20 mouse cellular contexts compared by ENCODE assay signal in the genomic region with DNA sequence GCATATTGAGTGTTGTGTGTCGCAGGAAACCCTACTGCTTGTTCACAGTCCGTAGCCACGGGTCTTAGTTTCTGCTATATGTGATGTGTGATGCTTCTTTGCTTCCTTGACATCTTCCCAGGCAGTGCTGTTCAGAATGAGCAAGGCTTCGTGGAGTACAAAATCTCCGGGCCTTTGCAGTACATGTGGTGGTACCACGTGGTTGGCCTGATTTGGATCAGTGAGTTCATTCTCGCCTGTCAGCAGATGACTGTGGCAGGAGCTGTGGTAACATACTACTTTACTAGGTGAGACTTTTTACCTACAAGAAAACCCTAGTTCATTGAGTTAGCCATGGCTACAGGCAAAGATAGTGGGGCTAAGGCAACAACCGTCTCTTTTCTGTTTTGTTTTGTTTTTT.
"Had no signal": no experiment of that assay in that cellular context is flagged by ENCODE, and none has a peak within 500 bp of the region (broad histone marks: within the 10 kb centered on the region; RNA-seq: fewer than 3 reads in every experiment).

No protein-coding gene starts in this region.

- H3K36me3 ChIP-seq: midbrain, embryonic 10.5 days had no signal

- ATAC-seq: intestine, postnatal 0 days; liver, embryonic 12.5 days; midbrain, embryonic 13.5 days; midbrain, embryonic 16.5 days had no signal

- H3K27me3 ChIP-seq: limb, embryonic 13.5 days; liver, embryonic 12.5 days; liver, embryonic 15.5 days; lung, embryonic 15.5 days; megakaryocyte, embryonic 14.5 days; midbrain, embryonic 13.5 days; neural tube, embryonic 13.5 days had no signal

- H3K9ac ChIP-seq: limb, embryonic 13.5 days; liver, embryonic 12.5 days; liver, embryonic 15.5 days; lung, embryonic 15.5 days; midbrain, embryonic 13.5 days; neural tube, embryonic 13.5 days had no signal

- H3K4me3 ChIP-seq: limb, embryonic 10.5 days; limb, embryonic 13.5 days; liver, embryonic 12.5 days; liver, embryonic 15.5 days; lung, embryonic 15.5 days; megakaryocyte, embryonic 14.5 days; midbrain, embryonic 10.5 days; midbrain, embryonic 13.5 days; myocyte; neural tube, embryonic 13.5 days had no signal

- DNase-seq: liver; lung, adult 18-20 months; lung, postnatal 10 days; lung, postnatal 36 days; retina, postnatal 1 day; right cerebral cortex, postnatal 25 days; thymus, adult 18-20 months; thymus, postnatal 36 days had no signal

- H3K4me1 ChIP-seq: limb, embryonic 10.5 days; limb, embryonic 13.5 days; liver, embryonic 12.5 days; liver, embryonic 15.5 days; lung, embryonic 15.5 days; midbrain, embryonic 10.5 days; midbrain, embryonic 13.5 days; neural tube, embryonic 13.5 days had no signal

- H3K9me3 ChIP-seq: limb, embryonic 10.5 days; limb, embryonic 13.5 days; liver, embryonic 12.5 days; liver, embryonic 15.5 days; lung, embryonic 15.5 days; megakaryocyte, embryonic 14.5 days; midbrain, embryonic 10.5 days; midbrain, embryonic 13.5 days; neural tube, embryonic 13.5 days had no signal

- H3K4me2 ChIP-seq: limb, embryonic 13.5 days; liver, embryonic 12.5 days; liver, embryonic 15.5 days; lung, embryonic 15.5 days; midbrain, embryonic 13.5 days; neural tube, embryonic 13.5 days had no signal

- H3K27ac ChIP-seq: limb, embryonic 10.5 days; limb, embryonic 13.5 days; liver, embryonic 12.5 days; liver, embryonic 15.5 days; lung, embryonic 15.5 days; midbrain, embryonic 10.5 days; midbrain, embryonic 13.5 days; neural tube, embryonic 13.5 days had no signal
